Mouse (Mus musculus) v-Abl transformed pro-B cells (cell line): ENCODE measurements at regions not wholly inside any gene's neighbourhood (a gene's known extent, or its start where the extent isn't known, plus 50 kb on each side); places are given as distances from the start of the nearest gene placed in this dataset.

Experiments
- in situ Hi-C, 2 experiments: fragments of 400-800 bp; cut with MboI; formaldehyde crosslinking; loops; one replicate each; pipeline ENCODE4 v1.15.1; 2025; ENCODE audit not compliant: unreplicated experiment in 2 of 2

DNA sequence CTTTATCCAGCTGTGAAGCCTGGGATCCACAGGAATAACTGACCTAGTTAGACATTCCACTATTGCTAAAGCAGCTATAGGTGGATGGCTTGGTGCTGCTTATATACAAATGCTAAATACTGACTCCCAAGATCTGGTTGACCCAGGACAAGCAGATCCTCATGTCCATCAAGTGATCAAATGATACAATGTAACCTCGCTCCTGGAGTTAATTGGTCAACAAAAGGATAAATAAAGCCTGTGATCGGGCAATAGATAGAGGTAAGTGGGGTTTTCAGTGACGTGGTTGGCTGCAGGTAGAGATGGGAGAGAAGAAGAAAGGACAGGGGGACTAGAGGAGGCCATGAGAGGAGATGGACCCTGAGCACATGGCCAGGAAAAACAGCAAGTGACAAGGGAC is 197.4 kb downstream of the Gadd45g start:
- in situ Hi-C loops: no loop called here

GRCm38 (mm10) chr13:52045349-52045748 is 198.9 kb downstream of the Gadd45g start:
- in situ Hi-C loops: no loop called here

DNA sequence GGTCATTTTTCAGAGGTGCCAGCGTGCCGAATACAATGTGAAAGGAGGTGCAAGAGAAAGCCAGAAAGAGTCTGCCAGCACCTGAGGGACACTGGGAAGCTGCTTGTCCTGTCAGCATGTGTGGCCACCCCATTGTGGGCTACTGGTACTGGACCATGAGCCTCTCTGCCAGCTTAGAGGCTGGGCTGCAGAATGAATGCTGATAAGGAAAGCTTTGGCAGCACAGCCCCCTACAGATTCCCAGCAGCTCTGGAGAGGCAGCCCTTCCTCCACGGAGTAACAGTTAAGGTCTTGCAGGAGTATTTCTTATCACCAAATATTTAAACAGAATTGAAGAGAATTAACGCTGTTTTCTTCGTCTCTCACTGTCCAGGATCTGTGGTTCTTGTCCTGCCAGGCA is 199.5 kb downstream of the Gadd45g start:
- in situ Hi-C loops: no loop called here

DNA sequence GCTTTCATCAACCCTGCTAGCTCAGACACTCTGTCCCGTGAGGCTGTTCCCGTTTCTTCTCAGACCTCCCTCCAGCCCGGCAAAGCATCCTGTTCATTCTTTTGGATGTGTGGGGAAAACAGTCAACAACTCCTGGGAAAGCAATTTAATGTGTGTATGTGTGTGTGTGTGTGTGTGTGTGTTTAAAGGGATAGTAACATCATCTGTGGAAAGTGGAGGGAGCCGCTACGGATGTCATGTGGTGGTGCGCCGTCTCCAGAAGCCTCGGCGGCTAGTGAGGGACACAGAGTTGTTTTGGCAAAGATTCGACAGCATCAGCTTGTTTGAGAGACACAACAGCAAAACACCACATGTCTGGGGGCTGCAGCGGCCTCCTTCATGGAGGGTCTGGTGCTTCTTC is 200.2 kb downstream of the Gadd45g start:
- in situ Hi-C loops: no loop called here

DNA sequence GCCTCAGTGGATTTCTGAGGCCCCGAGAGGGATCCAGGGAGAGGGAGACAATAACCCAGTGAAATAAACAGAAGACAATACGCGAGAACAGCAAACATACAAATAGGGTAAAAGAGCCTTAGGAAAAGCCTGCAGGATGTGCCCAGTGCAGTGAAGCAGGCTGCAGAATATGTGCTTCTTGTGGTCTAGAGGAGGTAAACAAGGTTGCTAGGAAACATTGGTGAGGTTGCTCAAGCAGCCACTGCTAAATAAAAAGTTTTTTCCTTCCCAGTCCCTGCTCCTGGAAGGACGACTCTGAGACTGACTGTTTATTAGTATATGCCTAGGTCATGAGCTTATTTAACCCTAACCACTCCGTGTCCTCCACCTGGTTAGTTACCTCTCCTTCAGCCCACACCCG is 201.5 kb downstream of the Gadd45g start:
- in situ Hi-C loops: no loop called here

GRCm38 (mm10) chr13:52048777-52049176 is 202.3 kb downstream of the Gadd45g start:
- in situ Hi-C loops: no loop called here

- in situ Hi-C loops: no loop called here
These were observed 202.8 kb downstream of the Gadd45g start for GRCm38 (mm10) chr13:52049249-52049648.

GRCm38 (mm10) chr13:52055741-52056140 is 209.3 kb downstream of the Gadd45g start:
- in situ Hi-C loops: no loop called here

GRCm38 (mm10) chr13:52057456-52057855 is 211.0 kb downstream of the Gadd45g start:
- in situ Hi-C loops: no loop called here

- in situ Hi-C loops: no loop called here
These were observed 213.4 kb downstream of the Gadd45g start for GRCm38 (mm10) chr13:52059756-52060417.

- in situ Hi-C loops: no loop called here
These were observed 214.0 kb downstream of the Gadd45g start for GRCm38 (mm10) chr13:52060418-52060870.

- in situ Hi-C loops: no loop called here
These were observed 215.0 kb downstream of the Gadd45g start for GRCm38 (mm10) chr13:52061454-52061853.

DNA sequence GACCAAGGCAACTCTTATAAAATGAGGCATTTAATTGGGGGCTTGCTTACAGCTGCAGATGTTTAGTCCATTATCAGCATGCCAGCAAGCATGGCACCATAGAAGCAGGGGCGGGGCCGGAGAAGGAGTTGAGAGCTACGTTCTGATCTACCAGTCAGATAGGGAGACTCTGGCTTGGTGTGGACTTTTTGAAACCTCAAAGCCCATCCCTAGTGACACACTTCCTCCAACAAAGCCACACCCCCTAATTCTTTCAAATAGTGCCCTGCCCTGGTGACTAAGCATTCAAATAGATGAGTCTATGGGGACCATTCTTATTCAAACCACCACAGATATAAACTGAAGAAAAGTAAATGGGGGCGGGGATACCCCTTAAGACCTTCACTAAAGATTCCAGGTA is 215.4 kb downstream of the Gadd45g start:
- in situ Hi-C loops: no loop called here

DNA sequence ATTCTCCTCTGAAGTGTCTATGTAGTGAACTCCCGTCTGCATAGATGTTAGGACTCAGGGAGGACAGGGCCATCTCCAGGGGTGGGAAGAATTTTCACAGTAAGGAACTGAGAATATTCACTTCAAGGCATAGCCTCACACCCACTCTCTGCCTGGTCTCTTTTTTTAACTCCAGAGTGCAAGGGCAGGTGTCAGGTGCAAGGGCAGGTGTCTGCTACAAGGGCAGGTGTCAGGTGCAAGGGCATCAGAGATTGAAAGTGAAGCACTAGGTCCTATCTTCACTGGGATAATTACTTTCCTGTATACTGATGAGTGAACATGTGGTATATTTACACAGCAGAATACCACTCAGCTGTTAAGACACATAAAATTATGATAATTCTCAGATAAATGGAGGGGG is 216.1 kb downstream of the Gadd45g start:
- in situ Hi-C loops: no loop called here

DNA sequence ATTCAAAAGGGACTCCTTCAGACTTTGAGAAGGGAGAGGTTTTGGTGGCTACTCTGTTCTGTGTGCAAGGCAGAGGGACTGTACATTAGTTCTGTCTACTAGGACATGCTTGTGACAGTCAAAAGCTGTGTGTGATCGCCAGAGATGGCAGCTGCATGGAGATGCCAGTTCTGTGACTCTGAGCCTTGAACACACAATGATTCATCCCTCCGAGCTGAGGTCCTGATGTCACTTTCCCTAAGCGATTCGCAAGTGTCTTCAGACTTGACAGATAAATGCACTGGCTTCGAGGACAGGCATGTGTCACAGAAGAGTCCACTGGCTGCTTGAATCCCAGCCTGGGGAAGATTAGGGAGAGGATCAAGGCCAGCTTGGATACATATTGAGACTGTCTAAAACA is 218.8 kb downstream of the Gadd45g start:
- in situ Hi-C loops: no loop called here

DNA sequence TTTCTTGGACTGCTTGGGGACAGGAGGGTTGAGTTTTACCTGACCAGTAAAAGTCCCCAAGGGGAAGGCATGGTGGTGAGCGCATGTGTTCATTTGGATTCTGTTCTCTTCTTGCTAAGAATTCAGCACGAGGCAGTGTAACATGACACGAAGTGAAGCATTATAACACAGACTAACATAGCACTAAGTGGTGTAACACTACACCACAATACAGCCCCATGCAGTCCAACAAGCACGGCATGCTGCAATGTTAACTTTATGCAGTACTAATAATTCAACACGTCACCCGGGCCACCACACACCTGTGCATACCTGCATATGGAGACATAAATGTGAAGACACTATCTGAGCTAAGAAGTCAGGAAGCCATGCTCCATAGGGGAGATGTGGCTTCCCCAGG is 219.2 kb downstream of the Gadd45g start:
- in situ Hi-C loops: no loop called here

- in situ Hi-C loops: no loop called here
These were observed 220.6 kb downstream of the Gadd45g start for GRCm38 (mm10) chr13:52067048-52067447.

DNA sequence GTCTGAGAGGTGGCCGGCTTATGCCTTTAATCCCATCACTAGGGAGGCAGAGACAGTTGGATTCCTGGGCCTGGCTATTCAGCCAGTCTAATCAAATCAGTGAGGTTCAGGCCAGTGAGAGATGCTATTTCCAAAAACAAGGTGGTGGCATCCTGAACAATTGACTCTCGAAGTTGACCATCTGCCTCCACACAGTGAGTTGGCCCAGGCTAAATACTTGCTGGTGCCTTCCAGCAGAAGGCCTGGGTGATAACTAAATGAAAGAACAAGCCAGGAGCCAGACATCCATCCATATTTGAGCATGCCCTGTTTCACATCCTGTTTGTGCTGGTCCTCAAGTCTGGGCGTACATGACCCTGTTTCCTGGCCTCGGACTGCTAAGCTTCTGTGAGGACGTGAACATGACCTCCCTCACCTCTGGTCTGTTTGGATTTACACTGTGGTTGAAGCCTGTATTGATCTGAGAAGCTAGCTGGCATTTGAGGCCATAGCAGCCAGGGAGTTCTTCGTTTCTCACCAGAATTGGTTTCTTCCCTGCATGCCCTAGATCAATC is 222.5 kb downstream of the Gadd45g start:
- in situ Hi-C loops: no loop called here

- in situ Hi-C loops: no loop called here
These were observed 223.2 kb downstream of the Gadd45g start for GRCm38 (mm10) chr13:52069714-52070113.

DNA sequence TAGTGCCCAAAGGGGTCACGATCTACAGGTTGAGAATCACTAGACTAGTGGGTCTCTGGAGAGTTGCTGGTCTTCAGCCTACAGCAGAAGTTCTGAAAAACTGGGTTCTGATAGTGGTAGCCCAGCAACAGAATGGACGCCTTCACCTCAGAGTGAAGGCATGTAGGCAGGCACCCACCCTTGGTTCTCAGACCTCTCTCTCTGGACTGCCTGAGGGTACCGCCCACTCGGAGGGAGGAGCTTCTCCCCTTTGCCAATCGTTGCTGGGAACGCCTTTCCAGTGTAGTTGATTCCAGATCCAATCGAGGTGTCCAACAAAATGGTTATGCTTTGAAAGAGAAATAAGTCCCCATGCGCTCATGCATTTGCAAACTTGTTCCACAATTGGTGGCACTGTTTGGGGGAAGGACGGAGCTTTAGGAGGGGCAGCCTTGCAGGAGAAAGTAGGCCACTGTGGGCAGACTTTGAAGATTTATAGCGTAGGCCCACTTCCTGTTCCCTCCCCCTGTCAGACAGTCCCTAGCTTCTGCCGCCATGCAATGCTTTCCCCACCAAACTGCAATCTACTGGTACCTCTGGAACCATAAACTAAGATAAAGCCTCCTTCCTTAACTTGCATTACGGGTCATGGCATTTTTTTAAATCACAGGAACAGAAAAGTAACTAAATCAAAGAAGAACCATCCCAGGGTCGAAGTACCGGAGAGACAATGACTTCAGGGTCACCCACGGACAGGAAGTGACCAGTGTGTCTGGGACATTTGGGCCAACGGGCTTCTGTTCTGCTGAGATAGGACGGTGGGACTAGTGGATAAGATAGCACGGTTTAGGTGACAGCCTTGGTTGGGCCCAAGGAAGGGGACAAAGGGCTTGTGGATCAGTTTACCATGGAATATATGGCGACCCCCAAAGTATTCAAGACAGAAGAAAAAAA is 224.5 kb downstream of the Gadd45g start:
- in situ Hi-C loops: no loop called here

GRCm38 (mm10) chr13:52077616-52078015 is 231.1 kb downstream of the Gadd45g start:
- in situ Hi-C loops: no loop called here

GRCm38 (mm10) chr13:52078561-52078960 is 232.1 kb downstream of the Gadd45g start:
- in situ Hi-C loops: no loop called here
